Mouse (Mus musculus) heart, embryonic 13.5 days (tissue): ENCODE measurements at regions not wholly inside any gene's neighbourhood (a gene's known extent, or its start where the extent isn't known, plus 50 kb on each side); places are given as distances from the start of the nearest gene placed in this dataset.

Source experiments
- ATAC-seq: fragments of 200-750 bp; cut with Nextera tagmentation; 2 replicates; pipeline ENCODE4 v1.8.0; 2017; ENCODE audit warnings: moderate TSS enrichment; ENCODE audit not compliant: insufficient number of reproducible peaks, low FRiP score, low TSS enrichment; ENCODE audit errors: extremely low read depth
- H3K27ac ChIP-seq: fragments of 300-500 bp; sonication (generic); replicated peaks from 2 replicates; pipeline ENCODE4 v1.5.1; 2015; ENCODE audit warnings: moderate library complexity, mild to moderate bottlenecking, inconsistent platforms
- H3K27me3 ChIP-seq: fragments of 300-500 bp; sonication (generic); replicated peaks from 2 replicates; pipeline ENCODE4 v1.6.1; 2015; ENCODE audit warnings: mild to moderate bottlenecking, inconsistent platforms
- H3K36me3 ChIP-seq: fragments of 300-500 bp; sonication (generic); 2 replicates; pipeline ENCODE4 v1.6.1; 2015; ENCODE audit warnings: mild to moderate bottlenecking, inconsistent platforms
- H3K4me1 ChIP-seq: fragments of 300-500 bp; sonication (generic); 2 replicates; pipeline ENCODE4 v1.6.1; 2015; ENCODE audit warnings: inconsistent platforms
- H3K4me2 ChIP-seq: fragments of 300-500 bp; sonication (generic); 2 replicates; pipeline ENCODE4 v1.6.1; 2015; ENCODE audit warnings: inconsistent platforms, mild to moderate bottlenecking, moderate library complexity
- H3K4me3 ChIP-seq: fragments of 300-500 bp; sonication (generic); 2 replicates; pipeline ENCODE4 v1.5.1; 2015; ENCODE audit warnings: moderate library complexity, mild to moderate bottlenecking, inconsistent platforms
- H3K9ac ChIP-seq: fragments of 300-500 bp; sonication (generic); 2 replicates; pipeline ENCODE4 v1.6.1; 2015; ENCODE audit warnings: inconsistent platforms, mild to moderate bottlenecking, moderate library complexity
- H3K9me3 ChIP-seq: fragments of 300-500 bp; sonication (generic); 2 replicates; pipeline ENCODE4 v1.6.1; 2016; ENCODE audit warnings: inconsistent platforms
- WGBS: fragments of 180-500 bp; shearing (Covaris S2); methylation state at CpG from one replicate; pipeline ENCODE4 v1.1.7; 2015; ENCODE audit warnings: mixed read lengths; 5-methylcytosine and 5-hydroxymethylcytosine counted together

- H3K36me3 ChIP-seq: no peaks in the 10 kb centered on the region
- H3K4me3 ChIP-seq: no peak overlapping the region
- 69% methylated on average over 3 of the region's 3 CpGs for WGBS
- H3K27ac ChIP-seq: no peak overlapping the region
- no peak for ATAC-seq
- no peaks in the 10 kb centered on the region for H3K4me1 ChIP-seq
- no peaks in the 10 kb centered on the region for H3K27me3 ChIP-seq
- no peaks in the 10 kb centered on the region for H3K9me3 ChIP-seq
- no peak overlapping the region for H3K4me2 ChIP-seq
- H3K9ac ChIP-seq: no peak overlapping the region
Measured at GRCm38 (mm10) chr1:61461435-61461834, 177.2 kb upstream of the Pard3b start.

DNA sequence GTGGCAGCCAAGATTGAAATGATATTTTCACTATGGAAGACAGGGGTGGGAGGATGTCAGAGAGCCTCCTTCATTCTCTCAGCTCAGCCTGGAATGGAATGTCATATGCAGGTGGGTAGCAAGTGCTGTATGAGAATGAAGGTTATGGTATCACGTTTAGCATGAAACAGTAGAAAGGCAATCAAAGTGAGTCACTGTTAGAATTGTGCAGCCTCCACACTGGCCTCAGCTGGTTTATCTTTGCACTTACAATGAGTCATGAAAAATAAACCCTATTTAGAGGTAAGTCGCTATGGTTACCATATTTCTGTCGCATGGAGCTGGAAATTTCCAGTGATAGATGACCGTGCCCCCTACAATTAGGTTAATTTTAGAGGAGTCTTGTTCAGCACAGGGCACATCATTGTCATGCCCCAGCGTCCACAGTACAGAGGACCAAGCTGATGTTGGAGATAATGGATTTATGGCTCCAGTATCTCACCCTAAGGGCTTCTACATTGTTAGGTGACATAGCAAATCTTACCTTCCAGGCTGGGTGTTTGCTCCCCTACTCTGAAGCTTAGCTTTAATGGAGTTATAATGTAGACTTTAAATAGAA is 167.9 kb upstream of the Pard3b start:
- Histone ChIP-seq H3K27me3 (no peaks in the 10 kb centered on the region), H3K9me3 (no peaks in the 10 kb centered on the region)
- 65% methylated on average over 5 of the region's 5 CpGs for WGBS

GRCm38 (mm10) chr1:61471779-61472578 is 166.6 kb upstream of the Pard3b start:
- no peak overlapping the region for H3K4me3 ChIP-seq
- WGBS: 70% methylated on average over 6 of the region's 6 CpGs
- H3K27me3 ChIP-seq: no peaks in the 10 kb centered on the region
- no peak for ATAC-seq
- H3K4me1 ChIP-seq: peaks cover 3% of the 10 kb centered on the region; the same call in 1 of the 2 replicates
- H3K9me3 ChIP-seq: no peaks in the 10 kb centered on the region
- no peak overlapping the region for H3K4me2 ChIP-seq
- H3K9ac ChIP-seq: no peak overlapping the region
- H3K36me3 ChIP-seq: no peaks in the 10 kb centered on the region
- H3K27ac ChIP-seq: no peak overlapping the region

More for the DNA sequence above, 167.9 kb upstream of the Pard3b start:
- H3K4me2 ChIP-seq: no peak overlapping the region
- H3K4me3 ChIP-seq: no peak overlapping the region
- H3K27ac ChIP-seq: no peak overlapping the region
- peaks cover 3% of the 10 kb centered on the region; the same call in 1 of the 2 replicates for H3K4me1 ChIP-seq
- H3K9ac ChIP-seq: no peak overlapping the region
- no peak for ATAC-seq
- H3K36me3 ChIP-seq: no peaks in the 10 kb centered on the region

DNA sequence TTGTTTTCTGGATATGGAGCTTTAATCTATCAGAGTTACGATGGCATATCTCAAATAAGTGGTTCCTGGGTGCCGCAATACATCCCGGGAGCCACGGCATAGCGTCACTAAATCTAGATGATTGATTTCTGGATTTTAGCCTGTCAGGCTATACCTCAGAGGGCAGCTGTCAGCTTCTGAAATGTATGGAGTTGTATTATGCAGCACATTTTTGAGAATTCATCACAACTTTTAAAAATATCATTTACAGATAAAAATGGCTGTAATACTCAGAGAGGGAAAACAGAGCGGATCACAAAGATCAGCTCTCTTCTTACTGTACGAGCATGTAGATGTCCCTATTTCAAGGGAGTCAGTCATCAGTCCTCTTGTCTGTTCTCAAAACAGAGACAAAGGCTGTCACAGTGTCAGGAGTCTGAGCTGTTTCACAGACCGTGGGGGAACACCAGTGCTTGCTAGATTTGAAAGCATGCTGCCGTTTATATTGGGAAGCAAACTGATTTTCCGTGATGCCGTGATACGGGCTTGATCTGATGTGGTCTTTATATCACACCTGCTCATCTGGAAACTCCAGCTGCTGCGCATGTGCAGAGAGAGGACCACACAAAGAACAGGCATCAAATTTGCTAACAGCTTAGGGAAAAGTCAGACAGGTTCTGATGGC is 165.9 kb upstream of the Pard3b start:
- no peak overlapping the region for H3K4me2 ChIP-seq
- no peak overlapping the region for H3K9ac ChIP-seq
- H3K4me3 ChIP-seq: no peak overlapping the region
- ATAC-seq: no peak
- peaks cover 3% of the 10 kb centered on the region; the same call in 1 of the 2 replicates for H3K4me1 ChIP-seq
- H3K27me3 ChIP-seq: no peaks in the 10 kb centered on the region
- H3K27ac ChIP-seq: no peak overlapping the region
- no peaks in the 10 kb centered on the region for H3K9me3 ChIP-seq
- WGBS: 71% methylated on average over 13 of the region's 13 CpGs
- no peaks in the 10 kb centered on the region for H3K36me3 ChIP-seq

GRCm38 (mm10) chr1:61485459-61485858 is 153.2 kb upstream of the Pard3b start:
- 79% methylated on average over 3 of the region's 3 CpGs for WGBS
- H3K27me3 ChIP-seq: no peaks in the 10 kb centered on the region
- ATAC-seq: no peak
- no peak overlapping the region for H3K9ac ChIP-seq
- no peak overlapping the region for H3K4me3 ChIP-seq
- no peaks in the 10 kb centered on the region for H3K4me1 ChIP-seq
- H3K4me2 ChIP-seq: no peak overlapping the region
- H3K27ac ChIP-seq: no peak overlapping the region
- H3K36me3 ChIP-seq: no peaks in the 10 kb centered on the region
- peaks cover 4% of the 10 kb centered on the region; the same call in 1 of the 2 replicates for H3K9me3 ChIP-seq

DNA sequence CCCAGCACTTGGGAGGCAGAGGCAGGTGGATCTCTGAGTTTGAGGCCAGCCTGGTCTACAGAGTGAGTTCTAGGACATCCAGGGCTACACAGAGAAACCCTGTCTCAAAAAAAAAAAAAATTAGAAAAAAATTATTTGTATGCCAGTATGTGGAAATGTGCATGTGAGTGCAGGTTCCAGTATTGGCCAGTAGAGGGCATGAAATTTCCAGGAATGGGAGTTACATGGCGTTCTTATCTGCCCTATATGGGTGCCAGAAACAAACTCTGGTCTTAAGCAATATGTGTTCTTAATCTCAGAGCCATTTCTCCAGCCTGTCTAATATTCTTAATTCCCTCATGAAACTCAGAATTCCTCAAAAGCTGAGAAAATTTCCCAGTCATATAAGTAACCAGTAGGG is 113.7 kb upstream of the Pard3b start:
- 65% methylated on average over 1 of the region's 1 CpGs for WGBS
- Histone ChIP-seq H3K9ac (no peak overlapping the region), H3K4me3 (no peak overlapping the region), H3K36me3 (no peaks in the 10 kb centered on the region), H3K27ac (no peak overlapping the region), H3K4me1 (peaks cover 4% of the 10 kb centered on the region), H3K9me3 (no peaks in the 10 kb centered on the region; the same call in 1 of the 2 replicates), H3K27me3 (no peaks in the 10 kb centered on the region), H3K4me2 (no peak overlapping the region)
- no peak for ATAC-seq

DNA sequence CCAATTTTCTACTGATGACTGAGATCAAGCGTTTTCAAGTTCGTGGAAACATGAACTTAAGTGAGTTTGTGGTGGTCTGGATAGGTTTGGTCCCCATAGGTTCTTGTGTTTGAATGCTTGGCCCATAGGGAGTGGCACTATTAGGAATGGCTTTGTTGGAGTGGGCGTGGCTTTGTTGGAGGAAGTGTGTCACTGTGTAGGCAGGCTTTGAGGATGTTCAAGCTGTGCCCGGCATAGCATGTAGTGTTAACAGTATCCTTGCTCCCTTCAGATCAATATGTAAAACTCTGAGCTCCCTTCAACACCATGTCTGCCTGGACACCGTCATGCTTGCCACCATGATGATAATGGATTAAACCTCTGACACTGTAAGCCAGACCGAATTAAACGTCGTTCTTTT is 112.7 kb upstream of the Pard3b start:
- H3K9me3 ChIP-seq: no peaks in the 10 kb centered on the region; the same call in 1 of the 2 replicates
- H3K27me3 ChIP-seq: no peaks in the 10 kb centered on the region
- no peaks in the 10 kb centered on the region for H3K36me3 ChIP-seq
- WGBS: 74% methylated on average over 8 of the region's 8 CpGs
- H3K4me1 ChIP-seq: peaks cover 11% of the 10 kb centered on the region
- H3K4me3 ChIP-seq: no peak overlapping the region
- H3K4me2 ChIP-seq: no peak overlapping the region
- no peak overlapping the region for H3K27ac ChIP-seq
- no peak for ATAC-seq
- no peak overlapping the region for H3K9ac ChIP-seq

GRCm38 (mm10) chr1:61528757-61529156 is 109.9 kb upstream of the Pard3b start:
- WGBS: 81% methylated on average over 15 of the region's 15 CpGs
- ATAC-seq: no peak

GRCm38 (mm10) chr1:61530166-61530565 is 108.5 kb upstream of the Pard3b start:
- Histone ChIP-seq H3K9ac (no peak overlapping the region), H3K4me2 (no peak overlapping the region), H3K27ac (no peak overlapping the region; the same call in 1 of the 2 replicates), H3K27me3 (no peaks in the 10 kb centered on the region), H3K4me3 (no peak overlapping the region), H3K4me1 (peaks cover 21% of the 10 kb centered on the region), H3K36me3 (no peaks in the 10 kb centered on the region), H3K9me3 (no peaks in the 10 kb centered on the region; the same call in 1 of the 2 replicates)
- no peak for ATAC-seq
- 17% methylated on average over 3 of the region's 3 CpGs for WGBS

More at GRCm38 (mm10) chr1:61528757-61529156, 109.9 kb upstream of the Pard3b start:
- Histone ChIP-seq H3K4me2 (no peak overlapping the region), H3K27ac (no peak overlapping the region), H3K9me3 (no peaks in the 10 kb centered on the region; the same call in 1 of the 2 replicates), H3K4me1 (peaks cover 21% of the 10 kb centered on the region), H3K9ac (no peak overlapping the region), H3K27me3 (no peaks in the 10 kb centered on the region), H3K4me3 (no peak overlapping the region), H3K36me3 (no peaks in the 10 kb centered on the region)

DNA sequence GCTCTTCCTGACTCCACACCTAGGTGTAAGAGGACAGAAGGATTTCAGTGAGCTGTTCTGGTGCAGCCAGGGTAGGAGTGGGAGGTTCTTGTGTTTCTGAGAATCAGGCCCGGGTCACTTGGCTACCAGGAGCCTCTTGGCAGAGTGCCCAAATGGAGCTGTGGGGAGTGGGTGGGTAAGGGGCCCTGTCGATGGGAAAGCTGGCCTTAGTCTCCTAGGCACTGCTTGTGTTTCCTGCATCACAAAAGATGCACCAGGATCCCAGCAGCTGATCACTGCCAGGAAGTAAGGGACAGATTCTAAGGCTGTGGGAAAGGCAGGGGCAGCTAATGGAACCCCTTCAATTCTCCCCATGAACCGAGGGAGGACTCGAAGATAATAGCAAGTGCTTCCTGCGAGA is 107.1 kb upstream of the Pard3b start:
- Histone ChIP-seq H3K27me3 (no peaks in the 10 kb centered on the region), H3K4me1 (peaks cover 21% of the 10 kb centered on the region), H3K9ac (no peak overlapping the region), H3K4me3 (no peak overlapping the region), H3K36me3 (no peaks in the 10 kb centered on the region), H3K27ac (no peak overlapping the region), H3K9me3 (no peaks in the 10 kb centered on the region), H3K4me2 (no peak overlapping the region)
- WGBS: 30% methylated on average over 5 of the region's 5 CpGs
- no peak for ATAC-seq

DNA sequence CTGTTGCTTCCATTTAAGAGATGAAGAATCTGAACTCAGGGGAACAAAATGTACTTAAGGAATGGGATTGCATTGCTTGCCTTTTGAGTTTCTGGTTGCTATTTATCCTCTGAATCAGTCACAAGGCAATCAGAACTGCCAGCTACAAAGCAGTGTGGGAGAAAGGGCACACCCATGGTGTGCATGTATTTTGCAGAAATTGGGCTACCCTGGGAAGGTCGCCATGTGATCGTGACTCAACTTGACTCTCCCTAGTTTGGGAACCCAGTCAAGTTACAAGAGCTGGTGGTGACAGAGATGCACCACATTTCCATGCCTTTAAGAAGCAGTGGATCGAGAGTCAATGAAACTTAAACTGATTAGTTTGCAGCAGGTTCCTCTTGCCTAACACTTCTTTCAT is 98.5 kb upstream of the Pard3b start:
- Histone ChIP-seq H3K9ac (no peak overlapping the region), H3K27me3 (no peaks in the 10 kb centered on the region), H3K4me2 (no peak overlapping the region), H3K36me3 (no peaks in the 10 kb centered on the region), H3K4me3 (no peak overlapping the region), H3K9me3 (no peaks in the 10 kb centered on the region), H3K27ac (no peak overlapping the region), H3K4me1 (peaks cover 8% of the 10 kb centered on the region; the same call in 1 of the 2 replicates)
- no peak for ATAC-seq
- 76% methylated on average over 3 of the region's 3 CpGs for WGBS
